Mouse (Mus musculus): ENCODE results near the gene Mpp6. TPM values are rescaled to one million over a fixed set of nuclear protein-coding genes. Genes with fewer than 3 reads are reported as not detected.

Gene Mpp6
- polyA plus RNA-seq, 1 experiment from 2014 or later, result 70.1 TPM

DNA sequence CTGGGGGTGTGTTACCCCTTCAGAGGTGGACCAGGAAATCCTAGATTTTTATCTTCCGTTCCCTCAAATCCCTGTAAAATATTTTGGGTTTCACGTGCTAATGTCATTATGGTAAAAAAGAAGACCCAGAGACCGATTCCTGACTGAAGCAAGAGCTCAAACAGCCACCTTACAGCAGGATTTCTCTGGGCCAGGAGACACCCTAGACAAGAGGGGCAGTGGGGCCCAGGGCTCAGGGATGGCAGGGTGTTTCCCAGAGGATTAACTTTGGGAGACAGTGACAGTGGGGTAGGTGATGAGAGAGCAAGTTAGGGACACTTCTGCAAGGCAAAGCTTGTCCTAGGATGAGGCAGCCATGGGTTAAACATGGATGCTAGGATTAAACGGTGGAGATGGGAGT is 113.6 kb downstream of the Mpp6 start:
- Histone ChIP-seq H3K9me3 (ENCODE audit: control insufficient read depth, low read length) (no peaks in the 10 kb centered on the region), H3K36me3 (ENCODE audit: control insufficient read depth, insufficient read depth, low read length) (no peaks in the 10 kb centered on the region), H3K9ac (replicated peaks; ENCODE audit: low read depth, low read length) (no peak overlapping the region), H3K27ac (ENCODE audit: low read depth, low read length) (no peak overlapping the region), H3K4me2 (ENCODE audit: low read depth, low read length) (no peak overlapping the region), H3K4me1 (ENCODE audit: control insufficient read depth, insufficient read depth, low read length) (no peaks in the 10 kb centered on the region), H3K27me3 (ENCODE audit: control insufficient read depth, insufficient read depth, low read length) (no peaks in the 10 kb centered on the region), H3K4me3 (ENCODE audit: low read depth, low read length) (no peak overlapping the region)
- ATAC-seq (ENCODE audit: low read depth), result no peak
- 94% methylated on average over 4 of the region's 4 CpGs for WGBS

DNA sequence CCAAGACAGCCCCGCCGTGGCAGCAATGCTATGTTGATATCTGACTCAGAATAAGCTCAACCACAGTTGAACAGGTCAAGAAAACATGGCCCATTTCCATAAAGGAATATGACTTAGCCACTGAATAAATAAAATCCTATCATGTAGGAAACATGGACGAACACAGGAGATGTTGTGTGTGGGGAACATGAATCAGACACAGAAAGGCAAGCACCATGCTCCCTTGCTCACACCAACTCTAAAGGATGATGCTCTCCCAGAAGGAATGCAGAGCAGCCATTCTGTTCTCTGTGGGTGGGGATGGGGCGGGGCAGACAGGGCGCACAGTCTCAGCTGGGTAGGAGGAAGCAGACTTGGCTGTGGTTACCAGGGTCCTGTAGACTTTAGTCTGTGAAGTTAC is 115.2 kb downstream of the Mpp6 start:
- Histone ChIP-seq H3K27me3 (ENCODE audit: control insufficient read depth, insufficient read depth, low read length) (no peaks in the 10 kb centered on the region), H3K4me2 (ENCODE audit: low read depth, low read length) (no peak overlapping the region), H3K4me3 (ENCODE audit: low read depth, low read length) (no peak overlapping the region), H3K9me3 (ENCODE audit: control insufficient read depth, low read length) (no peaks in the 10 kb centered on the region), H3K9ac (replicated peaks; ENCODE audit: low read depth, low read length) (no peak overlapping the region), H3K36me3 (ENCODE audit: control insufficient read depth, insufficient read depth, low read length) (0 out of 2 replicates have a peak, but pooled peaks cover 4% of the 10 kb centered on the region), H3K27ac (ENCODE audit: low read depth, low read length) (no peak overlapping the region), H3K4me1 (ENCODE audit: control insufficient read depth, insufficient read depth, low read length) (no peaks in the 10 kb centered on the region)
- ATAC-seq (ENCODE audit: low read depth), result no peak
- 91% methylated on average over 5 of the region's 5 CpGs for WGBS

DNA sequence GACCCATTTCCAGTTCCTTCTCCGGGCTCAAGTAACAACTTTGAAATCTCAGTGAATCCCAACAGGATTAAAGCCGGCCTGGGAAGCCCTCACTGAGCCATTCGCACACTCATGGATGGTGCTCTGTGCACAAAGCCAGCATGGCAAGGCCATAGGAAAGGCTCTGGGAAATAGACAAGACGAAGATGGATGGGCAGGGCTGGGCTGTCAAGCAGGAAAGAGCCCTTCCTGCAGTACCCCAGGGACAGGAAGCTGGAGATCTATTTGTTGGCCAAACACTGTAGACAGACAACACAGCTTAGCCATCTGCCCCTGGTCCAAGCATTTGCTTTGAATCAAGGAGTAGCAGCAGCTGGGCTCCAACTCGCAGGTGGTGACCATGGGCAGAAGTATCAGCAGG is 118.1 kb downstream of the Mpp6 start:
- Histone ChIP-seq H3K4me2 (ENCODE audit: low read depth, low read length) (no peak overlapping the region), H3K4me1 (ENCODE audit: control insufficient read depth, insufficient read depth, low read length) (no peaks in the 10 kb centered on the region), H3K36me3 (ENCODE audit: control insufficient read depth, insufficient read depth, low read length) (0 out of 2 replicates have a peak, but pooled peaks cover 4% of the 10 kb centered on the region), H3K27ac (ENCODE audit: low read depth, low read length) (no peak overlapping the region), H3K4me3 (ENCODE audit: low read depth, low read length) (no peak overlapping the region), H3K9ac (replicated peaks; ENCODE audit: low read depth, low read length) (no peak overlapping the region), H3K9me3 (ENCODE audit: control insufficient read depth, low read length) (no peaks in the 10 kb centered on the region), H3K27me3 (ENCODE audit: control insufficient read depth, insufficient read depth, low read length) (no peaks in the 10 kb centered on the region)
- ATAC-seq (ENCODE audit: low read depth), result no peak
- 88% methylated on average over 5 of the region's 5 CpGs for WGBS

DNA sequence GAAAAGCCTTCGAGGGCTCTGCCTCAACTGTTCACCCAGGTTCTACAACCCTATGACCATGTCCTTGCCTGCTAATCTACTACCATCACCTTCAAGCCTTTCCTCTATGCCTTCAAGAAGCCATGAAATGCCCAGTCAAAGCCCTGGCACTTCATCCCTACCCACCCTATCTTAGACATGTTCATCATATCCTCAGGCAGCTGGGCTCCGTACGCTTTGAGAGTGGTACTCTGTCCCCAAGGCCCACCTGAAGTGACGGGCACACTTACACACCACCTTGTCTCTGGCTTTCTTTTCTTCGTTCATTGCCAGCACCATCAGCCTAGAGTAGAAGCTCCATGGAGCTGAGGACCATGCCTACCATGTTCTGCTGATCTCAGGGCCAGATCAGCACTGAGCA is 121.2 kb downstream of the Mpp6 start:
- no peak for ATAC-seq (ENCODE audit: low read depth)
- 0 out of 2 replicates have a peak, but pooled peaks cover 4% of the 10 kb centered on the region for H3K36me3 ChIP-seq (ENCODE audit: control insufficient read depth, insufficient read depth, low read length)
- no peaks in the 10 kb centered on the region for H3K4me1 ChIP-seq (ENCODE audit: control insufficient read depth, insufficient read depth, low read length)

DNA sequence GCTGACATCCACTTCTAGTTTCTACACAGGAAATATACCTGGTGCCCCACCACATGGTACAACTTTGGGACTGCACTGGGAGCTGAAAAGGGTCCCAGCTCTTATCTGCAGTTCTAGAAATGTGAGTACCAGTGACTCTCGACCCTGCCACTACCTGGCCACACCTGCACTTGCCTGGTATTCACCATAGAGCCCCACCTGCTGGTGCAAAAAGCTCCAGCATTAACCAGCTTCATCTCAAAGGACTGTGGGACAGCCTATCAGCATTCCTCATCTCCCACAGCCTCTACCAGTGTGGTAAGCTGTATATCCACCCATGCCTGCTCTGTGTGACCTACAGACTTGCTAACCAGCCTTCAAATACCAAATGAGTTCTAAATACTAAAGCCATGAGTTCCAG is 122.9 kb downstream of the Mpp6 start:
- Histone ChIP-seq H3K4me2 (ENCODE audit: low read depth, low read length) (no peak overlapping the region), H3K27ac (ENCODE audit: low read depth, low read length) (no peak overlapping the region), H3K27me3 (ENCODE audit: control insufficient read depth, insufficient read depth, low read length) (no peaks in the 10 kb centered on the region), H3K4me3 (ENCODE audit: low read depth, low read length) (no peak overlapping the region), H3K36me3 (ENCODE audit: control insufficient read depth, insufficient read depth, low read length) (0 out of 2 replicates have a peak, but pooled peaks cover 4% of the 10 kb centered on the region), H3K9ac (replicated peaks; ENCODE audit: low read depth, low read length) (no peak overlapping the region), H3K9me3 (ENCODE audit: control insufficient read depth, low read length) (no peaks in the 10 kb centered on the region), H3K4me1 (ENCODE audit: control insufficient read depth, insufficient read depth, low read length) (no peaks in the 10 kb centered on the region)
- ATAC-seq (ENCODE audit: low read depth), result no peak
- 63% methylated on average over 1 of the region's 1 CpGs for WGBS

More for the DNA sequence above, 121.2 kb downstream of the Mpp6 start:
- Histone ChIP-seq H3K4me3 (ENCODE audit: low read depth, low read length) (no peak overlapping the region), H3K27me3 (ENCODE audit: control insufficient read depth, insufficient read depth, low read length) (no peaks in the 10 kb centered on the region), H3K9me3 (ENCODE audit: control insufficient read depth, low read length) (no peaks in the 10 kb centered on the region), H3K4me2 (ENCODE audit: low read depth, low read length) (no peak overlapping the region), H3K27ac (ENCODE audit: low read depth, low read length) (no peak overlapping the region), H3K9ac (replicated peaks; ENCODE audit: low read depth, low read length) (no peak overlapping the region)
- WGBS, result 92% methylated on average over 5 of the region's 5 CpGs

DNA sequence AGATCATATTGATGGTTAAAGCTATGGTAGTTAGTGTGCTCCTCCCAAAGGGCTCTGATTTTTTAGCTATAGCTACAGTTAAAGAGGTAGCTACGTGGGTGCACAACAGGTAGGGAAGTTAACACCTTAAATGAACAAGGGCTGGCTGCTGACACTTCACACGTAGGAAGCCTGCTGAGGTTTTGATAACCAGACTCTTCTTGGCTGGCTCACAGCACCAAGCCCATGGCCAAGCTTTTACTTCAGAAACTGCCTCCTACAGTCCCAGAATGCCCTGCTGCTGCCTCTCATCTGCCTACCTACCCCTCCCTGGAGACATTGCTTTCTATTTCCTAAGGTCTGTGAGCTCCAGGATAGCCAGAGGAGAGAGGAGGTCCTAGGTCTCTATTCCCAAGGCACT is 127.9 kb downstream of the Mpp6 start:
- Histone ChIP-seq H3K4me1 (ENCODE audit: control insufficient read depth, insufficient read depth, low read length) (no peaks in the 10 kb centered on the region), H3K27me3 (ENCODE audit: control insufficient read depth, insufficient read depth, low read length) (no peaks in the 10 kb centered on the region), H3K27ac (ENCODE audit: low read depth, low read length) (no peak overlapping the region), H3K36me3 (ENCODE audit: control insufficient read depth, insufficient read depth, low read length) (no peaks in the 10 kb centered on the region), H3K4me2 (ENCODE audit: low read depth, low read length) (no peak overlapping the region), H3K9me3 (ENCODE audit: control insufficient read depth, low read length) (no peaks in the 10 kb centered on the region), H3K4me3 (ENCODE audit: low read depth, low read length) (no peak overlapping the region), H3K9ac (replicated peaks; ENCODE audit: low read depth, low read length) (no peak overlapping the region)
- ATAC-seq (ENCODE audit: low read depth), result no peak
- WGBS, result 82% methylated on average over 2 of the region's 2 CpGs

DNA sequence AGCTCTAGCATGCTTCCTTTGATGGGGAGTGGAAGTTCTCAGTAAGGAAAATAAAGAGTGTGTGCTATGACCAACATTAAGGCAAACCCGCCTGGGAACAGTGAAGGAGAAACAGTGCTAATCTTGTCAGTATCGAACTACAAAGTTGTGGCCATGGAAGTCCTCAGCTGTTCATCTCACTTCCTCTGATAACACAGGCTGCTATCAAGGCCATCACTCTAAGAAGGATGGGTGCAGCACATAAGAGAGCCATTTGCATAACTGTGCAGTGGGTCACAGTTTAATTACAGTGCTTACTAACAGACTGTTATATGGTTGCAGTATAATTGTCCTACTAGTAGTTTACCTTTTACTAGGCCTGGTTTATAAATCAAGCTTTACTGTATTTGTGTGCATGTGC is 129.9 kb downstream of the Mpp6 start:
- no peak overlapping the region for H3K9ac ChIP-seq (replicated peaks; ENCODE audit: low read depth, low read length)
- no peak overlapping the region for H3K27ac ChIP-seq (ENCODE audit: low read depth, low read length)
- H3K27me3 ChIP-seq (ENCODE audit: control insufficient read depth, insufficient read depth, low read length), result no peaks in the 10 kb centered on the region
- no peaks in the 10 kb centered on the region for H3K36me3 ChIP-seq (ENCODE audit: control insufficient read depth, insufficient read depth, low read length)
- no peak overlapping the region for H3K4me3 ChIP-seq (ENCODE audit: low read depth, low read length)
- H3K9me3 ChIP-seq (ENCODE audit: control insufficient read depth, low read length), result no peaks in the 10 kb centered on the region
- no peaks in the 10 kb centered on the region for H3K4me1 ChIP-seq (ENCODE audit: control insufficient read depth, insufficient read depth, low read length)
- H3K4me2 ChIP-seq (ENCODE audit: low read depth, low read length), result no peak overlapping the region
- WGBS, result 84% methylated on average over 2 of the region's 2 CpGs
- no peak for ATAC-seq (ENCODE audit: low read depth)

DNA sequence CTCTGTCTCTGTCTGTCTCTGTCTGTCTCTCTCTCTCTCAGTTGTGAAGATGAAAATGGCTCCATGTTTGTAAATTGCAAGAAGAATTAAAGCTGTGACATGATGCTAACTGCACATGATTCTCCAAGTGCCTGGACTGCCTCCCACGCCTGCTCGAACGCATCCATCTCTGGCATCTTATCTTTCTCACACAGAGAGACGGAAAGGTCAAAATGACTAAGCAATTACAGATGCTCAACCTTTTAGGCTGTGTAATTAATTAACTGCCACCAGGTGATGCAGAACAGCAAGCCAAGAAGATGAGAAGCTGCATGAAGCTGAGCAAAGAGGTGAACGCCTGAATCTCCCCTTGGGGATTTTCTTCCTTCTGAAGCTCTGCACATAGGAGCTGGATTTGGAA is 130.4 kb downstream of the Mpp6 start:
- Histone ChIP-seq H3K9me3 (ENCODE audit: control insufficient read depth, low read length) (no peaks in the 10 kb centered on the region), H3K27ac (ENCODE audit: low read depth, low read length) (no peak overlapping the region), H3K9ac (replicated peaks; ENCODE audit: low read depth, low read length) (no peak overlapping the region), H3K4me1 (ENCODE audit: control insufficient read depth, insufficient read depth, low read length) (no peaks in the 10 kb centered on the region), H3K27me3 (ENCODE audit: control insufficient read depth, insufficient read depth, low read length) (no peaks in the 10 kb centered on the region), H3K4me3 (ENCODE audit: low read depth, low read length) (no peak overlapping the region), H3K36me3 (ENCODE audit: control insufficient read depth, insufficient read depth, low read length) (no peaks in the 10 kb centered on the region), H3K4me2 (ENCODE audit: low read depth, low read length) (no peak overlapping the region)
- ATAC-seq (ENCODE audit: low read depth), result no peak
- 67% methylated on average over 5 of the region's 5 CpGs for WGBS

DNA sequence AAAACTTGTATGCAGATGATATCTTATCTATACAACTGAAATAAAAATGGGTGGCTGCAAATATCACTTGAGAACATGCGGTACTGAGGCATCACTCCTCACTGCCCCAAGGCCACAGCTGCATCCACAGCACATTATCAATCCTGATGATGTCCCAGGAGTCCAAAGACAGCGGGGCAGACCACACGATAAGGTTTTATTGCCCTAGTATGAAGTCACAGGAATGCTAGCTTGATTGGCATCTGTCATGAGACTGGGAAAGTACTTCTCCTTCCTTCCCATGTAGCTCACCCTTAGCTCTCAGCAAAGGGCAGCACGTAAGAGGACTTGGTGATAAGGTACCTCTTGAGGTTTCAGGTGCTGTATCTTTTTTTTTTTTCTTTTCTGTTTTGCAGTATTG is 134.1 kb downstream of the Mpp6 start:
- no peak for ATAC-seq (ENCODE audit: low read depth)
- Histone ChIP-seq H3K36me3 (ENCODE audit: control insufficient read depth, insufficient read depth, low read length) (no peaks in the 10 kb centered on the region), H3K4me1 (ENCODE audit: control insufficient read depth, insufficient read depth, low read length) (no peaks in the 10 kb centered on the region), H3K27ac (ENCODE audit: low read depth, low read length) (no peak overlapping the region), H3K4me2 (ENCODE audit: low read depth, low read length) (no peak overlapping the region), H3K9me3 (ENCODE audit: control insufficient read depth, low read length) (no peaks in the 10 kb centered on the region), H3K9ac (replicated peaks; ENCODE audit: low read depth, low read length) (no peak overlapping the region), H3K4me3 (ENCODE audit: low read depth, low read length) (no peak overlapping the region), H3K27me3 (ENCODE audit: control insufficient read depth, insufficient read depth, low read length) (no peaks in the 10 kb centered on the region)
- WGBS, result 49% methylated on average over 4 of the region's 4 CpGs

DNA sequence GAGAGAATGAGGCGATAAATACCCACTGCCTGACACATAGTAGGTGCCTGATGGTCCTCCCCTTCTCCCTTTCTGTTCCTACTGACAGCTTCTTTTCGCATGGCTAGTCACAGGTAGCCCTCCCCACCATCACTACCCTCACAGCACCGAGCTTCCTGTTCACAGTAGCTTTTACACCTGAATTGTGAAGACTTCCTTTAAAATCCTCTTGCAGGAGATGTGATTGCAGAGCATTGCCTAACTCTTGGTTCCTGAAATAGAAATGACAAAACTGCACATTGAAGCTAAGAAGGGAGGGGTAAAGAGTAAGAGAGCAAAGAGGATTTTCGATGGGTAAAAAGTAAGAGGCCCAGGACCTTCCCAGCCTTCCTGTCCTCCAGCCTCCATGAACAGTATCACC is 134.9 kb downstream of the Mpp6 start:
- Histone ChIP-seq H3K9ac (replicated peaks; ENCODE audit: low read depth, low read length) (no peak overlapping the region), H3K9me3 (ENCODE audit: control insufficient read depth, low read length) (no peaks in the 10 kb centered on the region), H3K4me1 (ENCODE audit: control insufficient read depth, insufficient read depth, low read length) (no peaks in the 10 kb centered on the region), H3K4me3 (ENCODE audit: low read depth, low read length) (no peak overlapping the region), H3K36me3 (ENCODE audit: control insufficient read depth, insufficient read depth, low read length) (no peaks in the 10 kb centered on the region), H3K4me2 (ENCODE audit: low read depth, low read length) (no peak overlapping the region), H3K27ac (ENCODE audit: low read depth, low read length) (no peak overlapping the region), H3K27me3 (ENCODE audit: control insufficient read depth, insufficient read depth, low read length) (no peaks in the 10 kb centered on the region)
- WGBS, result 92% methylated on average over 4 of the region's 4 CpGs
- ATAC-seq (ENCODE audit: low read depth), result no peak
